Mouse (Mus musculus): Measurements from ENCODE around the gene Akap1. TPM values are rescaled to one million over a fixed set of nuclear protein-coding genes. Genes with fewer than 3 reads are reported as not detected.

Akap1 gene
- polyA plus RNA-seq (2017; shearing (Covaris generic)), result 1.3 TPM

DNA sequence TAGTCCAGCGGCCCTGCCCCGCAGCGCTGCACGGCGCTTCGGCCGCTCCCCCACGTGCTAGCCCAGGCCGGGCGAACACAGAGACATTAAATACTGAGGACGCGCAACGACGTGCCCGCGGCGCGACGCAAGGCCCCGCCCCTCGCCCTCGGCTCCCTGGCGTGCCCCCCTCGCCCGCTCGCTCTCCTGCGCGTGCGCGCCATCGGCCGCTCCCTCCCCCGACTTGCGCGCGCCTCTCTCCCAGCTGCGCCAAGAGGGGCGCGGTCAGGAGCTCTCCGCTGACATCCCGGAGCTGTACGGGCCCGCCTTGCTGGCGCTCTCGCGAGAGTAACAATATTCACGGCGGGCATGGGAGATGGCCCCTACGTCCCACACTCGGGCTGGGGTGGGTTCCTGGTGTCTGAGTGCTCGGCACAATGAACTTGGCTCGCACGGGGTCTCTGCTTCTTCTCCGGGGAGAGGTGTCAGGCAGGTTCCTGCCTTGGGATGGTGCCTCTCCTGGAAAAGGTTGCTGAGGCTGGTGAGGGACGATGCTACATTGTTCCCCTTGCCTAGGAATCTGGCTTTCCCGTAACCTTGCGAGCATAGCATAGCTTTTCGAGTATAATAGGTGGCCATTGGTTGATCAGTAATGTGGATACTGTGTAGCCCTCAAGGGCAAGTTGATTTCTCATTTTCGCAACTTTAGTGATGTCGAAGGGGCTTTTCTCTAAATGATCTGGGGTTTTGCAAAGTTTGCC is at the start of gene Akap1:
Akap1 (minus strand) TSS at position 129 of the 740 bp plus-strand sequence.

Other genes with a start within 250 kb of the Akap1 start
- 14.7 TPM for gene Msi2, start 146.1 kb downstream of the Akap1 start, polyA plus RNA-seq (2017; shearing (Covaris generic))
- gene Scpep1, start 90.9 kb upstream of the Akap1 start, polyA plus RNA-seq (2017; shearing (Covaris generic)), result 6.6 TPM
- not detected for gene Elobl, start 102.3 kb upstream of the Akap1 start, polyA plus RNA-seq (2017; shearing (Covaris generic))
- 15.3 TPM for gene Coil, start 105.7 kb upstream of the Akap1 start, polyA plus RNA-seq (2017; shearing (Covaris generic))
- gene Trim25, start 134.8 kb upstream of the Akap1 start, polyA plus RNA-seq (2017; shearing (Covaris generic)), result 92.4 TPM
- gene Dgke, start 202.3 kb upstream of the Akap1 start, polyA plus RNA-seq (2017; shearing (Covaris generic)), result 24.9 TPM
- not detected for gene Gm525, start 209.3 kb upstream of the Akap1 start, polyA plus RNA-seq (2017; shearing (Covaris generic))